Mouse (Mus musculus): ENCODE measurements around the gene Gprin1.

The Gprin1 gene

GRCm38 (mm10) chr13:54726131-54726530 is 23.5 kb downstream of the Gprin1 start:
- DNase-seq (ENCODE audit: low spot score in 2 of 2) = no peak

DNA sequence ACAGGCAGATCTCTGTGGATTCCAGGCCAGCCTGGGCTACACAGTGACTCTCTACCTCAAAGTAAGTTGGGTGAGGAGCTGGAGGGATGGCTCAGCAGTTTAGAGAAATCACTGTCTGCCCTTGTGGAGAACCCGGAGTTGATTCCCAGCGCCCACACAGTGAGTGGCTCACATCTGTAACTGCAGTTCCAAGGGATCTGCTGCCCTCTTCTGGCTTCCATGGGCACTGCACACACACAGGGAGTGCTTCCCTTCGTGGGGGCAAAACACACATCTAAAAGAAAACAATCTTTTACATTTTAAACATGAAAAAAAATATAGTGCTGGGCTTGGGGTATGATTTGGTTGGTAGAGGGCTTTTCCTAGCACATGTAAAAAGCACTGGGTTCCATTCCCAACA is 26.5 kb downstream of the Gprin1 start:
- DNase-seq (ENCODE audit: low spot score in 2 of 2) = no peak

GRCm38 (mm10) chr13:54716916-54717315 is 32.8 kb downstream of the Gprin1 start:
- DNase-seq (ENCODE audit: low spot score in 2 of 2) = peak; percentile 66 to 70

DNA sequence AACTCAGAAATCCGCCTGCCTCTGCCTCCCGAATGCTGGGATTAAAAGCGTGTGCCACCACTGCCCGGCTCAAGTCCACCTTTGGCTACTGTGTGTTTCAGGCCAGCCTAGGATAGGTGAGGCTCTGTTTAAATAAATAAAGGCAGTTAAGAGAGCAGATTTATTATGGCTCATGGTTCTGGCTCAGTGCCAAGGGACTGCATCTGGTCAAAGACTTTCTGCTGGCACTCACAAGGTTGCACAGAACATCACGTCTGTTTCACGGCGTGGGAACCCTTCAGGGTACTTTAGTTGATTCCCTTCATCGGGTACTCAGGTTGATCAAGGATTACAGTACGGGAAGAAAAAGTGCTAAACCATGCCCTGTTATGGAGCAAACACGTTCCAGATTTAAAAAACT is 34.7 kb downstream of the Gprin1 start:
- DNase-seq (ENCODE audit: low spot score in 2 of 2) = no peak

- DNase-seq (ENCODE audit: low spot score in 2 of 2) = no peak
These were observed 35.3 kb downstream of the Gprin1 start for GRCm38 (mm10) chr13:54714393-54714792.

DNA sequence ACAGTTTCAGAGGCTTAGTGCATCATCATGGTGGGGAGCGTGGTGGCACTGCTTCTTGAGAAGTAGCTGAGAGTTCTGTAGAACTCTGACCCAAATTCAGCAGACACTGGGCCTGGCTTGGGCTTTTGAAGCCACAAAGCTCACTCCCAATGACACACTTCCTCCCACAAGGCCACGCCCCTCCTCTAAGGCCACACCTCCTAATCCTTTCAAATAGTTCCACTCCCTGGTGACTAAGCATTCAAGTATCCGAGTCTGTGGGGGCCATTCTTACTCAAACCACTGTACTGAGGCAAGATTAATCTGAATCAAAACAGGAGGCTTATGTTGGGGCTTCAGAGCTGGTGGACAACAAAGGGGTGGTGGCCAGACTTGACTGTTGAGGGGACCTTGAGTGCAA is 38.8 kb downstream of the Gprin1 start:
- DNase-seq (ENCODE audit: low spot score in 2 of 2) = no peak

GRCm38 (mm10) chr13:54704890-54705289 is 44.8 kb downstream of the Gprin1 start:
- DNase-seq (ENCODE audit: low spot score in 2 of 2) = no peak

DNA sequence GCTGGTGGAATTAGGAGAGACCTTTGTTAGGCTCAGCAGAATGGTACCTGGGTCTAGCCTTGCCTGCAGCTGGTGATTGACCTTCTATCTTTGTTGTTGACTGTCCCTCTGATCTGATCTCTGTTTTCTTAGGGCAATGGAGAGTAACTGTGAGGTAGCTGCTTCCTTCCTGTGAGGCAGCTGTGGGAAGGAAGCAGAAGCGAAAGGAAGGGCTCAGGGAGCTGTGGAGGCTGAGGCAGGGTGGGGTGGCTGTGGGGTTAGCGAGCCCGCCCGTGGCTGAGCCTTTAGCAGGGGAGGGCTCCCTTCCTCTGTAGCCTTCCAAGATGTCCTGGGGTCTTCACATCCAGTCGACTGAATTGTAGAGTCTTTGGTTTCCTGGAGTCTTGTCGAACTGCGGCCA is 47.2 kb downstream of the Gprin1 start:
- no peak for DNase-seq (ENCODE audit: low spot score in 2 of 2)

DNA sequence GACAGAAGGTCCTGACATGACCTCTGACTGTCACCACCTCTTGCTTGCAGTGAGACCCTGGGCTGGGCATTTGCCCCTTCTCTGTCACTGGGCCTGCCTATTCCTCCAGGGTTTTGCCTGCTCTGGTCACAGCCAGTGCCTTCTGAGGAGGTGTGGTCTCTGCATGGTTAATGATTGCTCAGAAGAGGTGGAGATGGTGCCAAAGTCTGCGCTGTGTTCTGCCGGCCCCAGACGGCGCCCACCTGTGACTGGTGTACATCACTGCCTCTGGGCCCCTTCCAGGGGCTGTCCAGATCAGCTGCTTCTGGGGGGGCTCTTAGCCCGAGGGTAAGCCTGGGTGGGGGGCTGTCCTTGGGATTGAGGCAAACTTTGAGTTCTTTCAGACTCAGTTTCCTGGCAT is 48.4 kb downstream of the Gprin1 start, which contains the start of gene Cdhr2:
Cdhr2 (plus strand) TSS at position 219 of the 400 bp plus-strand sequence.
- no peak for DNase-seq (ENCODE audit: low spot score in 2 of 2)

- no peak for DNase-seq (ENCODE audit: low spot score in 2 of 2)
These were observed 54.0 kb downstream of the Gprin1 start for GRCm38 (mm10) chr13:54695479-54696230.

DNA sequence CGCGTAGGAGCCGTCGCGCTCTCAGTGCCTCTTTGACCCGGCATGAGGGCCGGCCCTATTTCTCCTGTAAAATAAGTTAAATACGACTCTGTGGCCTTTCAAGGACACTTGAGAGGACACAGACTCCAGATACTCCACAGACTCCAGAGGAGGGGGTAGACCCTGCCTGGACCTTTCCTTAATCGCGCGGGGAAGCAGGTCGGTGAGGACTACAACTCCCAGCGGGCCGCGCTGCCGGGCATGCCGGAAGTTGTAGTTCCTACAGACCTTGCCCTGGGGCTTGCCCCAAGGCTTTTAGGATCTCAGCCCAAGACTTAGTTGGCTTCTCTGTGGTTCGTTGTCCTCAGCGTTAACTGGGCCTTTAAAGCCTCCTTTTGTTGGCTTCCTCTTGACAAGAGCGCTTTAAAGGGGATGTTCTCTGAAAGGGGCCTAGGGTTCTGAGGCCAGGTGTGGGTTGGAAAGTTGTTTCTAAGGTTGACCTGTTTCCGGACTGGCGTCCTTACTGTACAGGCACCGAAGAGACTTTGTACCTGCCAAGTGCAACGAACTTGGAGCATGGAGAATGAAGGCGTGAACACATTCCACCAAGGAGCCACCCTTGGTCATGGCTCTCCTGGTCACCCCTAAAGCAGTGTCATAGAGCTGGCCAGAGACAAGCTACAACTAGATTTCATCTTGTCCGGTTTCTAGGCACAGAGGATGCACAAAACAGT is 55.2 kb downstream of the Gprin1 start:
- peak in 1 of 2 experiments; percentile 88 for DNase-seq (ENCODE audit: low spot score in 2 of 2)

DNA sequence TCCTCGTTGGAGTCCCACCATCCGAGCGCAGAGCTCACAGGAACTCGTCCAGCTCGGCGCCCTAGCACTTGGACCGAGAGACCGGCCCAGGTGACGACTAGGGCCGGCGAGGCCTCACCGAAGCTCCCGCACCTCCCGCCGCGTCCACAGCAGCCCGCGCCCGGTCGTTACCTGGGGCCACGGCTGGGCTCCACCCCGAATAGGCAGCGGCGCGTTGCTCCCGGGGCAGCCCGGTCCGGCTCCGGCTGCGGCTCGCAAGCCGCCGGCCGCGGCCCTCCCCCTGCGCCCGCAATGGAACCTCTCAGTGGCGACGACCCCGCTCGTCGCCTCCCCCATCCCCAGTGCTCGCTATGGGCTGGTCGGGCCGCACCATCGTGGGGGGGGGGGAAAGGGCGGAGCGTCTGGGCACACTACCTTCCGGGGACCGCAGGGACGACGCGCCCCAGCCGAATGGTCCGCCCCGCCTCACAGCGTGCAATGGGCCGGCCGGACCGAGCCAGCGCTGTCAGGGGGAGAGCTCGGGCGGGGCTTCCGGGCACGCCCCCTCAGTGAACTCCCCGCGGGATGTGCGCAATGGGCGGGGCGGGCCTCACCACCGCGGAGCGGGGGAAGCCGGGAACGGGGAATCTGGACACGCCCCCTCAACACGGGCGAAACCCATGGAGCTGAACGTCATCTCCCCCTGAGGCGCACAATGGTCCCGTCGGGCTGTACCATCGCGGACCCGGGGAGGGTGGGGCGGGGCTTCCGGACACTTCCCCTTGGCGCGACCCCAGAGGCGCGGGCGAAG is 55.9 kb downstream of the Gprin1 start, which contains the start of gene Rnf44:
Rnf44 (minus strand) TSS at position 350 of the 790 bp plus-strand sequence.
- DNase-seq (ENCODE audit: low spot score in 2 of 2) = peak; percentile 98 to 99

GRCm38 (mm10) chr13:54692711-54693557 is 56.7 kb downstream of the Gprin1 start:
- no peak for DNase-seq (ENCODE audit: low spot score in 2 of 2)

- no peak for DNase-seq (ENCODE audit: low spot score in 2 of 2)
These were observed 57.9 kb downstream of the Gprin1 start for GRCm38 (mm10) chr13:54691737-54692136.

DNA sequence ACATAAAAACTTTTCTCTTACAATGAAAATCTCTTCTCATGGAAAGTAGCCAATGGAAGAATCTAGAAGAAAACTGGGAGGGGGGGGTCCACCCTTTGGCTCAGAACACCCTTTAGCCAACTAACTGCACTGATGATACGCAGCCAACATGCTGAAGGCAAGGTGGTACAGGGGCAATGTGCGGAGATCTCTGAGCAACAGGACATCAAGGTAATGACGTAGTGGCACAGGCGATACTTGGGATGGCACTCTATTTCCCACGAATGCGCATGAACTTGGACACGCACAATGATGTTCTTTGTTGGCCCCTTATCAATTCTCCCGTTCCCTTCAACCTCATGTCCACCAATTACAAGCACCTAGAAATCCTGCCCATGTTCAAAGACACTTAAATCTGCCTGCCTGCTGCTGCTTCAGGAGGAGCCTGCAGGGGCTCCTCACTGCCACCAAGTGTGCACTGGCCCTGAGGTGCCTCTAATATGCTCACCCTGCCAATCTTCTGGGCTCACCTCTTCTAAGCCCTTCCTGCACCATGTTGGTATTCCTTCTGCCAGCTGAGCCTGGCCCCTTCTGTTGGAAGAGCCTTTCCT is 59.4 kb downstream of the Gprin1 start:
- DNase-seq (ENCODE audit: low spot score in 2 of 2) = no peak

- peak; percentile 94 to 99 for DNase-seq (ENCODE audit: low spot score in 2 of 2)
These were observed 61.9 kb downstream of the Gprin1 start for GRCm38 (mm10) chr13:54687575-54688424.

DNA sequence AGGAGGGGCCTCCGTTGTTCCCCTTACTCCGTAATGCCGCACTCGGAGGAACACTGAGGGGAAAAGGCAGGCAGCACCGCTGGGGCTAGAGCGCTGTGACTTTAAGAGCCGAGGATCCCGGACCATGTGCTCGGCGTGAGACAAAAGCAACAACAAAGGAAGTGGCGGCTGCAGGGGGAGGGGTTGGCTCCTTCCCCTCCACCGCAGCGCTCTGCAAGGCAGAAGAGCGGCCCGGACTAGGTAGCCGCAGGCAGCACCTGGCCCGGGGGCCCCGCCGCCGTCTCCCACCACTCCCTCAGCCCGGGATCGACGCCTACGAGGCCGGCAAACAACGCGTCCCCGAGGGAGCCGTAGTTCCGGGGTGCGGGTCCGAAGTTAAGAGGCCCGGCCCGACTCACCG is 62.6 kb downstream of the Gprin1 start:
- peak; percentile 69 to 76 for DNase-seq (ENCODE audit: low spot score in 2 of 2)

Measured in frontal cortex, postnatal 36 days (tissue).